Mouse (Mus musculus): ENCODE measurements around the gene Large2. TPM values are rescaled to one million over a fixed set of nuclear protein-coding genes. Genes with fewer than 3 reads are reported as not detected.

Gene Large2
- total and polyA plus RNA-seq, 3 experiments, result 0.19 to 1.5 (median 0.89) TPM

DNA sequence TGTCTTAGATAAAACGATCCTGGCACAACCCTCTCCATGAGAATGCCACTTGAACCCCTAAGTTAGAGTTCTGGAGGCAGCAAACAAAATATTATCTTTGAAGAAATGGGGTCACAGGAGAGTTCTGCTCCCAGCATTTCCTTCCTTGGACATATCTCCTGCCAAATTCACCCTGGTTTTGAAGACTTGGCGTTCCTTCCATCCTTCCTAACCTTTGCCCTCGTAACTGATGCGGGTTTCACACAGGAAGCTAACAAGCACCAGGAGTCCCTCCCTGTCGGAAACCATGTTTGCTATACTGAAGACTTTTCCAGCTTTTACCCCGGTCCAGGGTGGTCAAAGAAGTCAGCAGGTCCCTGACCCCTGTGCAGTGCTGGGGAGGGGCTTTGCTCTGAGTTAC, 20.4 kb downstream of the Large2 start:
- H3K36me3 ChIP-seq (replicated peaks in 1 of 2; ENCODE audit: control insufficient read depth in 1 of 2, insufficient read depth in 1 of 2, low read length in 1 of 2), result peaks cover 56 to 95% of the 10 kb centered on the region in 2 experiments
- H3K27ac ChIP-seq (ENCODE audit: insufficient read depth, low read depth), result no peak overlapping the region
- no peak for DNase-seq (ENCODE audit: extremely low read depth)
- H3K27me3 ChIP-seq (replicated peaks), result no peaks in the 10 kb centered on the region
- no peaks in the 10 kb centered on the region for H3K9me3 ChIP-seq (replicated peaks; ENCODE audit: low read length)
- no peak overlapping the region for H3K9ac ChIP-seq (ENCODE audit: insufficient read depth, low read depth)
- H3K79me2 ChIP-seq (replicated peaks; ENCODE audit: control insufficient read depth, extremely low read depth, insufficient read depth, poor library complexity, severe bottlenecking), result no peaks in the 10 kb centered on the region
- TF ChIP-seq ELF1 (IDR thresholded peaks at IDR 0.05; ENCODE audit: low read depth, low read length), result no peak
- TF ChIP-seq RAD21 (IDR thresholded peaks at IDR 0.05; ENCODE audit: low read depth, low read length), result no peak
- no peak for TF ChIP-seq JUN (IDR thresholded peaks at IDR 0.05; ENCODE audit: insufficient read depth, low read depth, low read length)
- TF ChIP-seq TBP (conservative IDR thresholded peaks at IDR 0.05; ENCODE audit: low read depth, low read length), result no peak
- no peak for TF ChIP-seq EP300 (IDR thresholded peaks at IDR 0.05; ENCODE audit: low read length)
- no peak for TF ChIP-seq ZKSCAN1 (IDR thresholded peaks at IDR 0.05; ENCODE audit: borderline replicate concordance, low read depth, low read length)
- TF ChIP-seq E2F4 (IDR thresholded peaks at IDR 0.05; ENCODE audit: insufficient replicate concordance, low read depth, low read length), result no peak
- no peak for TF ChIP-seq SIN3A (IDR thresholded peaks at IDR 0.05; ENCODE audit: low read length)
- no peak for TF ChIP-seq ZC3H11A (IDR thresholded peaks at IDR 0.05; ENCODE audit: low read depth, low read length)
- TF ChIP-seq NRF1 (IDR thresholded peaks at IDR 0.05; ENCODE audit: low read depth, low read length), result no peak
- no peak for TF ChIP-seq KAT2A (IDR thresholded peaks at IDR 0.05; ENCODE audit: insufficient replicate concordance, low read length)
- TF ChIP-seq CTCF (conservative IDR thresholded peaks at IDR 0.05 in 1 of 2, IDR thresholded peaks at IDR 0.05 in 1 of 2; ENCODE audit: low read depth in 2 of 2, low read length in 2 of 2), result no peak
- TF ChIP-seq ETS1 (conservative IDR thresholded peaks at IDR 0.05; ENCODE audit: low read depth, low read length), result no peak
- H3K4me1 ChIP-seq (ENCODE audit: control insufficient read depth in 1 of 2, insufficient read depth in 2 of 2), result no peaks in the 10 kb centered on the region
- no peak overlapping the region for H3K4me3 ChIP-seq (replicated peaks in 1 of 3; ENCODE audit: low read depth in 2 of 3, low read length in 2 of 3, poor library complexity in 1 of 3)
- dilution Hi-C loops (cut with MboI; ENCODE audit: extremely low pct_ligation_motif_present, extremely low pct_unique_long_range_greater_than_20kb, low sequenced_read_pairs), result no loop called here
- in situ Hi-C loops (cut with MboI; ENCODE audit: low pct_ligation_motif_present, low pct_unique_long_range_greater_than_20kb, low sequenced_read_pairs), result no loop called here
- H3K4me2 ChIP-seq (ENCODE audit: insufficient read depth, low read depth, poor library complexity, severe bottlenecking), result no peak overlapping the region

DNA sequence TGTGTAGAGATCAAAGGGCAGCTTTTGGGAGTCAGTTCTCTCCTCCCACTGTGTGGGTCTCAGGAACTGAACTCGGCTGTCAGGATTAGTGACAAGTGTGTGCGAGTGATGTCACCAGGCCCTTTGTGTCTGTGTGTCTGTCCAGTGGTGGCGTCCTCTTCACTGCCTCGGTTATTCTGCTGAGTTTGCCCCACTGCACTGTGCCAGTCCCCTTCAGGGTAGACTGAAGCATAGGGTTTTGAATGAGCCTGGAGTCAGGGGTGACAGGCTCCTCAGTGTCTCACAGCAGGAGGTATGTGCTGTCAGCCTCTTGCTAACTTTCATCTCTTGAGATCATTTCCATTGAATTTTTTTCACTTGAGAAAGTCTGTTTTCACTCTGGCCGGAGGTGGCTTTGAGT, 21.3 kb downstream of the Large2 start:
- Histone ChIP-seq H3K36me3 (replicated peaks in 1 of 2; ENCODE audit: control insufficient read depth in 1 of 2, insufficient read depth in 1 of 2, low read length in 1 of 2) (peaks cover 58 to 95% of the 10 kb centered on the region in 2 experiments), H3K27me3 (replicated peaks) (no peaks in the 10 kb centered on the region), H3K79me2 (replicated peaks; ENCODE audit: control insufficient read depth, extremely low read depth, insufficient read depth, poor library complexity, severe bottlenecking) (no peaks in the 10 kb centered on the region), H3K4me3 (replicated peaks in 1 of 3; ENCODE audit: low read depth in 2 of 3, low read length in 2 of 3, poor library complexity in 1 of 3) (no peak overlapping the region), H3K4me2 (ENCODE audit: insufficient read depth, low read depth, poor library complexity, severe bottlenecking) (no peak overlapping the region), H3K4me1 (ENCODE audit: control insufficient read depth in 1 of 2, insufficient read depth in 2 of 2) (no peaks in the 10 kb centered on the region), H3K9me3 (replicated peaks; ENCODE audit: low read length) (no peaks in the 10 kb centered on the region), H3K27ac (ENCODE audit: insufficient read depth, low read depth) (no peak overlapping the region), H3K9ac (ENCODE audit: insufficient read depth, low read depth) (no peak overlapping the region)
- no peak for DNase-seq (ENCODE audit: extremely low read depth)
- in situ Hi-C loops (cut with MboI; ENCODE audit: low pct_ligation_motif_present, low pct_unique_long_range_greater_than_20kb, low sequenced_read_pairs), result no loop called here
- dilution Hi-C loops (cut with MboI; ENCODE audit: extremely low pct_ligation_motif_present, extremely low pct_unique_long_range_greater_than_20kb, low sequenced_read_pairs), result no loop called here
- TF ChIP-seq HCFC1 (IDR thresholded peaks at IDR 0.05; ENCODE audit: low read depth, low read length) (no peak), UBTF (IDR thresholded peaks at IDR 0.05; ENCODE audit: low read depth, low read length) (no peak), TCF12 (IDR thresholded peaks at IDR 0.05; ENCODE audit: low read depth, low read length) (no peak), RCOR1 (conservative IDR thresholded peaks at IDR 0.05; ENCODE audit: low read depth, low read length) (no peak), MAZ (IDR thresholded peaks at IDR 0.05; ENCODE audit: low read depth, low read length) (no peak)
